Mouse (Mus musculus): ENCODE measurements around the gene Duxf3. TPM values are rescaled to one million over a fixed set of nuclear protein-coding genes. Genes with fewer than 3 reads are reported as not detected.
A peak's percentile ranks its signal among the peaks of the same experiment; 100 is the strongest.

Gene Duxf3
- polyA plus RNA-seq, 1 experiment from 2014 or later: not detected

- Histone ChIP-seq H3K4me1 (ENCODE audit: control insufficient read depth, insufficient read depth, low read length) (no peaks in the 10 kb centered on the region), H3K9me3 (ENCODE audit: control insufficient read depth, low read length) (no peaks in the 10 kb centered on the region), H3K4me2 (no peak overlapping the region), H3K27me3 (ENCODE audit: control insufficient read depth, insufficient read depth, low read length) (no peaks in the 10 kb centered on the region), H3K36me3 (ENCODE audit: control insufficient read depth, insufficient read depth, low read length) (no peaks in the 10 kb centered on the region), H3K9ac (ENCODE audit: low read length) (no peak overlapping the region), H3K27ac (ENCODE audit: low read depth, low read length) (no peak overlapping the region), H3K4me3 (ENCODE audit: low read depth, low read length) (no peak overlapping the region)
- 75% methylated on average over 7 of the region's 7 CpGs for WGBS
- DNase-seq (ENCODE audit: low spot score, missing footprints): no peak
- ATAC-seq (ENCODE audit: low FRiP score): no peak
Measured at GRCm38 (mm10) chr10:58212230-58212629, 20.2 kb downstream of the Duxf3 start.

GRCm38 (mm10) chr10:58211213-58211612, 21.3 kb downstream of the Duxf3 start:
- no peaks in the 10 kb centered on the region for H3K36me3 ChIP-seq (ENCODE audit: control insufficient read depth, insufficient read depth, low read length)
- ATAC-seq (ENCODE audit: low FRiP score) (no peak), DNase-seq (ENCODE audit: low spot score, missing footprints) (no peak)
- no peak overlapping the region for H3K9ac ChIP-seq (ENCODE audit: low read length)
- 89% methylated on average over 2 of the region's 2 CpGs for WGBS
- H3K9me3 ChIP-seq (ENCODE audit: control insufficient read depth, low read length): no peaks in the 10 kb centered on the region
- H3K4me1 ChIP-seq (ENCODE audit: control insufficient read depth, insufficient read depth, low read length): no peaks in the 10 kb centered on the region
- no peak overlapping the region for H3K4me3 ChIP-seq (ENCODE audit: low read depth, low read length)
- H3K4me2 ChIP-seq: no peak overlapping the region
- no peak overlapping the region for H3K27ac ChIP-seq (ENCODE audit: low read depth, low read length)
- H3K27me3 ChIP-seq (ENCODE audit: control insufficient read depth, insufficient read depth, low read length): no peaks in the 10 kb centered on the region

GRCm38 (mm10) chr10:58210514-58210913, 22.0 kb downstream of the Duxf3 start:
- 63% methylated on average over 1 of the region's 1 CpGs for WGBS
- ATAC-seq (ENCODE audit: low FRiP score): no peak
- no peaks in the 10 kb centered on the region for H3K36me3 ChIP-seq (ENCODE audit: control insufficient read depth, insufficient read depth, low read length)

GRCm38 (mm10) chr10:58209710-58210467, 22.6 kb downstream of the Duxf3 start:
- DNase-seq (ENCODE audit: low spot score, missing footprints): no peak
- Histone ChIP-seq H3K36me3 (ENCODE audit: control insufficient read depth, insufficient read depth, low read length) (no peaks in the 10 kb centered on the region), H3K9me3 (ENCODE audit: control insufficient read depth, low read length) (peaks cover 4% of the 10 kb centered on the region; the same call in 1 of the 2 replicates), H3K9ac (ENCODE audit: low read length) (no peak overlapping the region), H3K27me3 (ENCODE audit: control insufficient read depth, insufficient read depth, low read length) (no peaks in the 10 kb centered on the region), H3K27ac (ENCODE audit: low read depth, low read length) (no peak overlapping the region), H3K4me1 (ENCODE audit: control insufficient read depth, insufficient read depth, low read length) (no peaks in the 10 kb centered on the region), H3K4me3 (ENCODE audit: low read depth, low read length) (no peak overlapping the region), H3K4me2 (no peak overlapping the region)
- ATAC-seq (ENCODE audit: low FRiP score): no peak
- WGBS: 75% methylated on average over 2 of the region's 2 CpGs

More at GRCm38 (mm10) chr10:58210514-58210913, 22.0 kb downstream of the Duxf3 start:
- Histone ChIP-seq H3K4me3 (ENCODE audit: low read depth, low read length) (no peak overlapping the region), H3K9ac (ENCODE audit: low read length) (no peak overlapping the region), H3K27ac (ENCODE audit: low read depth, low read length) (no peak overlapping the region), H3K9me3 (ENCODE audit: control insufficient read depth, low read length) (peaks cover 4% of the 10 kb centered on the region; the same call in 1 of the 2 replicates), H3K27me3 (ENCODE audit: control insufficient read depth, insufficient read depth, low read length) (no peaks in the 10 kb centered on the region), H3K4me1 (ENCODE audit: control insufficient read depth, insufficient read depth, low read length) (no peaks in the 10 kb centered on the region), H3K4me2 (no peak overlapping the region)
- DNase-seq (ENCODE audit: low spot score, missing footprints): no peak

GRCm38 (mm10) chr10:58206639-58207404, 25.7 kb downstream of the Duxf3 start:
- no peak overlapping the region for H3K9ac ChIP-seq (ENCODE audit: low read length)
- H3K4me2 ChIP-seq: no peak overlapping the region
- peak; percentile 54 for DNase-seq (ENCODE audit: low spot score, missing footprints)
- peaks cover 4% of the 10 kb centered on the region; the same call in 1 of the 2 replicates for H3K9me3 ChIP-seq (ENCODE audit: control insufficient read depth, low read length)
- H3K4me1 ChIP-seq (ENCODE audit: control insufficient read depth, insufficient read depth, low read length): no peaks in the 10 kb centered on the region
- H3K36me3 ChIP-seq (ENCODE audit: control insufficient read depth, insufficient read depth, low read length): no peaks in the 10 kb centered on the region
- WGBS: 85% methylated on average over 4 of the region's 4 CpGs
- no peak overlapping the region for H3K4me3 ChIP-seq (ENCODE audit: low read depth, low read length)
- no peaks in the 10 kb centered on the region for H3K27me3 ChIP-seq (ENCODE audit: control insufficient read depth, insufficient read depth, low read length)
- no peak overlapping the region for H3K27ac ChIP-seq (ENCODE audit: low read depth, low read length)
- no peak for ATAC-seq (ENCODE audit: low FRiP score)

GRCm38 (mm10) chr10:58205986-58206385, 26.5 kb downstream of the Duxf3 start:
- WGBS: 48% methylated on average over 1 of the region's 1 CpGs
- H3K9me3 ChIP-seq (ENCODE audit: control insufficient read depth, low read length): peaks cover 4% of the 10 kb centered on the region; the same call in 1 of the 2 replicates
- no peaks in the 10 kb centered on the region for H3K27me3 ChIP-seq (ENCODE audit: control insufficient read depth, insufficient read depth, low read length)
- DNase-seq (ENCODE audit: low spot score, missing footprints) (no peak), ATAC-seq (ENCODE audit: low FRiP score) (no peak)
- no peaks in the 10 kb centered on the region for H3K4me1 ChIP-seq (ENCODE audit: control insufficient read depth, insufficient read depth, low read length)
- H3K36me3 ChIP-seq (ENCODE audit: control insufficient read depth, insufficient read depth, low read length): no peaks in the 10 kb centered on the region
- no peak overlapping the region for H3K4me2 ChIP-seq
- H3K9ac ChIP-seq (ENCODE audit: low read length): no peak overlapping the region
- no peak overlapping the region for H3K4me3 ChIP-seq (ENCODE audit: low read depth, low read length)
- no peak overlapping the region for H3K27ac ChIP-seq (ENCODE audit: low read depth, low read length)

Other genes with a start within 250 kb of the Duxf3 start
- gene AW822073, start 7.7 kb downstream of the Duxf3 start, polyA plus RNA-seq (2014; fragmentation: Nextera tagmentation; extraction: Ambion mirVana): not detected in 2 replicates
- not detected in 2 replicates for gene Gm4981, start 4.0 kb upstream of the Duxf3 start, polyA plus RNA-seq (2014; fragmentation: Nextera tagmentation; extraction: Ambion mirVana)
- gene Gcc2, start 22.8 kb upstream of the Duxf3 start, polyA plus RNA-seq (2014; fragmentation: Nextera tagmentation; extraction: Ambion mirVana): 46.5 and 51.9 TPM in 2 replicates
- gene Lims1, start 90.8 kb upstream of the Duxf3 start, polyA plus RNA-seq (2014; fragmentation: Nextera tagmentation; extraction: Ambion mirVana): 85.7 and 88.6 TPM in 2 replicates
- gene Ranbp2, start 214.2 kb upstream of the Duxf3 start, polyA plus RNA-seq (2014; fragmentation: Nextera tagmentation; extraction: Ambion mirVana): 29.1 and 33.8 TPM in 2 replicates

Measured in midbrain, embryonic 11.5 days (tissue).